Mouse (Mus musculus) kidney, postnatal 4 days (tissue): ENCODE measurements around the gene Cd3eap.
A peak's percentile ranks its signal among the peaks of the same experiment; 100 is the strongest.

Experiments used
- DNase-seq, 2 experiments: peaks; one replicate each; pipeline ENCODE4 v3.0.0; 2021; ENCODE audit warnings: mixed read lengths in 2 of 2

Gene Cd3eap

GRCm38 (mm10) chr7:19331910-19332309 lies 27.4 kb downstream of the Cd3eap start:
- no peak for DNase-seq

GRCm38 (mm10) chr7:19328425-19328824 lies 30.9 kb downstream of the Cd3eap start:
- DNase-seq, result no peak

- no peak for DNase-seq
Observed at GRCm38 (mm10) chr7:19327782-19328181, 31.5 kb downstream of the Cd3eap start.

DNA sequence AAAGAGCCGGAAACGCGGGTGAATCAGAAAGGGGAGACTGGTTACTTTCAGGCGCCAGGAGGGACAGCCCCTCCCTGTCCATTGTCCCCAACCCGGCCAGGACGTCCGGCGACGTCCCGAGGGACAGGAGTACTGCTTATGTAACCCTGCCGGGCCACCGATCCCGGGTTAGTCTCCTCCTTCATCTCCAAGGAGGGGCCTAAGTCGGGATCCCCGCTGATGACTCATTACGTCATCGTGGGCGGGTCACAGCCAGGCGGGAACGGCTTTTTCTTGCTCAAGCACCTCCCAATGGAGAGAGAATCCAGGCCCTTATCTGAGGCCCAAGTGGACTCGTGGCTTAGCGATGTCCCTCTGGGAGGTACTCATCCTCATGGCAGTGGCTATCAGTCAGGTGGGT lies 32.2 kb downstream of the Cd3eap start:
- peak; percentile 88 to 92 for DNase-seq

- peak; percentile 92 to 94 for DNase-seq
Observed at GRCm38 (mm10) chr7:19326359-19326758, 32.9 kb downstream of the Cd3eap start.

DNA sequence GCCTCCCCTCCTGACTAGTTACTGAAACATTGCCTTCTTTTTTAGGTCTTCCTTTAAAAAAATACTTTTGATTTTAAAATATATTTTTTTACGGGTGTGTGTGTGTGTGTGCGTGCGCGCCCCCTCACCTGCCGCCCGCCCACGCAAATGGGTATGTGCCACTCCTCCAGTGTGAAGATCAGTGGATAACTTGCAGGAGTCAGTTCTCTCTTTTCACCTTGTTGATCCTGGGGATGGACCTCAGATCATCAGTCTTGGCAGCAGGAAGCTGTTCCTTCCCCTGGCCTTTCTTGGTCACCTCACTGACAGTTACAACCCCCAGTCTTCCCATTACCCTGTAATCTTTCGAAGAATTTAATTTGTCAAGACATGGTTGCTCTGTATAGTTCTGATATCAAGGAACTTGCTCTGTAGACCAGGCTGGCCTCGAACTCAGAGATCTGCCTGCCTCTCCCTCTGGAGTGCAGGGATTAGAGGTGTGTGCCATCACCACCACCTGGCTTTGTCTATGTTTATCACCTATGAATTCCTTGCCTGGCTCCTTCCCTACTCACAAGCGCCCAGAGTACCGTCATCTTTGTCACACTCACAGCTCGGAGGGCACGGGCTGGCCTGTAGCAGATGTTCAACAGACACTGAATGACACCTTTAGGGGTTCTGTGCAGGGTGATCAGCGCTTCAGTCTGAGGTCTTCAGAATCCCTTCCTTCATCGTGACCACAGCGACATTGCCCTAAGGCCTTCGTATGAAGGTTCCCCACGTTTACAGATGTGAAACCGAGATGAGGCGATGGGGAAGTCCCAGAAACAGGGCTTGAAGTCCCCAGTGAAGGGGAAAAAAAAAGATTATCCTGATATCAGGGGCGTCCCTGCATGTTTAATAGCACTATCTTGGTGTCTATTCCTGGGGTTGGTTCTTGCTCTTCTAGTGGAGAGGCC lies 33.8 kb downstream of the Cd3eap start:
- no peak for DNase-seq

DNA sequence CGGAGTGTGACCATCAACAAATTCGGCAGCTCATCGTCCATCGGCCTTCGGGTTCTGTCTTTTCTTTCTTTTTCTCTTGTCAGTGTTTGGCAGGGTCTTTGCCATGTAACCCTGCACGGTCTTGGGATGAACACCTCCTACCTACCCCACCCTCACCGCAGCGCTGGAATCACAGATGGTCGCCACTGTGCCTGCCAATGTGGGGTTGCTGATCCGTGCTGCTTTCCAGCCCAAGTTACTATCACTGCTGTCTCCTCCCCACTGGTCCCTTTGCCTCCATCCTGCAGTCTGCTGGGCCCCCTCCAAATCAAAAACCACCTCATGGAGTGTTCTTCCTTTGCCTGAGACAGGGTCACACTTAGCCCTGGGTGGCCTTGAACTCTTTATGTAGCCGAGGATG lies 35.1 kb downstream of the Cd3eap start:
- DNase-seq, result no peak

DNA sequence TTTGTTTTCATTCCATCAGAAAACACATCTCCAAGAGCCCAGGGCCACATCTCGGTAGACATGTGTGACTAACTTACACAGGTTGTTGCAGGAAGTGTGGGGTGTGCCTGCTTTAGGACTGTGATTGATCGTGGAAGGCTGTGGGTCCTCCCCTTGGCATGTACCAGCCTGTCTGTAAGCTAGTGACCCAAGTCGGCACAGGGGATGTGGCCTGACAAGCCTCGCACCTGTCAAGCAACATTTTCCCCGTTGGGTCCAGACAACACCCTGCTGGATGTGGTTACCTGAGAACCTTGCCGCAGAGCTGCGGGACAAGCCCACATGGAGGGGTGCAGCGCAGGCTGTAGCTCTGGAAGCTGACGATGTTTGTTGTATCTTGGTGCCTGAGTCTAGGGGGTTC lies 36.8 kb downstream of the Cd3eap start:
- no peak for DNase-seq

DNA sequence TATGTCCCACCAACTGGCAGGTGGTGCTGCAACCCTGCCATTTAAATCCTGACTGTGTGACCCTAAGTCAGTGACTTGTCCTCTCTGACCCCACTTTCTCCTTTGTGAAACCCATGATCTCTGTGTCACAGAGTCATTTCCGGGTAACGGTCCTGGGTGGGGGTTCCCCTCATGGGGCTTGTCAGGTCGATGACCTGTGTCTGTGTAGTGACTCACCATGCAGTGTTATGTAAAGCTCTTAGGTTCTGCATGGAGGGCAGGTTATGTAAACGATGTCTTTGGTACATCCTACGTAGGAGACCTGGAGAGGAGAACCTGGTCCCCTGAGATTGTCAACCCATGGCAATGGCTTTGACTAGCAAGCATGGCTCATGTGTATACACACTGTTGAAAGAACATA lies 37.8 kb downstream of the Cd3eap start:
- DNase-seq, result no peak

DNA sequence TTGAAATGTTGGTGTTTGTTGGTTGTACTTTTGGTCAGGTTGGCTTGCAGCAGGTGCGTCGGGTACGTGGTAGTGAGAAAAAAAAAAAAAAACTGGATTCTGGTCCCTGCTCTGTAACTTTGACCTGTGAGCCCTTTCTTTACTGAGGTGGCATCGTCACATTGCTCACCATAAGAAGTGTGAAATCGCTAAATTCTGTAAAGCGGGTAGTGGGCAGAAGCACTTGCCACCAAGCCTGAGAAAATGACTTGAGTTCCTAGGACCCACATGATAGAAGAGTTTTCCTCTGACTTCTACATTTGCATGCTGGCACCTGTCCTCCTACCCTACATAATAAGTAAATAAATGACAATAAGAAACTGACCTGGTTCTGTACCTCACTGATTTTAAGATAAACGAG lies 38.6 kb downstream of the Cd3eap start:
- DNase-seq, result no peak

GRCm38 (mm10) chr7:19319906-19320305 lies 39.4 kb downstream of the Cd3eap start:
- peak; percentile 97 to 99 for DNase-seq

DNA sequence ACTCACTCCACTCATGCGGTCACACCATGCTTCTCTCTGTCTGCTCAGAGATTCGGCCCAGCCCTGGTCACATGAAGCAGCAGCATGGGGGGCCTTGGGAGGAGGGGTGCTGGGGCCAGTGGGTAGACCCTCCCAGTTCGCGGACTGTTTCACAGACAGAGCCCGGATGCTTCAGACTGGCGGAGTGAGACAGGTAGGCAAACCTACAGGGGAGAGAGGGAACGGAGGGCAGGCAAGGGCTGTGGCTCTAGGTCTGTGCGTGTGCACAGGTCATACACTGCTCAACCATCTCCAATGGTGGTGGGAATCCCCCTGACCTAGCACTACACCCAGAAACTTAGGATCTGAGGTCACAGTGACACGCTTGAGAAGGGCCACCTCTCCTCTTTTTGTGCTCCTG lies 39.8 kb downstream of the Cd3eap start:
- peak in 1 of 2 experiments; percentile 32 for DNase-seq

GRCm38 (mm10) chr7:19318676-19319075 lies 40.6 kb downstream of the Cd3eap start:
- DNase-seq, result no peak

DNA sequence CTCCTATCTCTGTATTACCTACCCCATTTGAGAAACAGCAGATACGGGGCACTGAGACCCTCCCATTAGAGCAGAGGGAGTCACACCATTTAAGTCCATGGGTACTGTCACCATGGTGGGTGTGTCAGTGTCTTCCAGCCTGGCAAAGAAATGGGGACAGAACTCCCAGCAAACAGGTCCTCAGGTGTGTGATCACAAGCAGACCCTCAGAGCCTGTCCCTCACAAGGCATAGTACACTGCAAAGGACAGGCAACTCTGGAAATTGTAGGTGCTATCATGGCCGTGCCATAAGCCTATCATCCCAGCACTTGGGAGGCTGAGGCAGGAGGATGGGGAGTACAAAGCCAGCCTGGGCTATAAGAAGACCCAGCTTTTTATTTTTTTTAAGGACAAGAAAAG lies 41.1 kb downstream of the Cd3eap start:
- no peak for DNase-seq

DNA sequence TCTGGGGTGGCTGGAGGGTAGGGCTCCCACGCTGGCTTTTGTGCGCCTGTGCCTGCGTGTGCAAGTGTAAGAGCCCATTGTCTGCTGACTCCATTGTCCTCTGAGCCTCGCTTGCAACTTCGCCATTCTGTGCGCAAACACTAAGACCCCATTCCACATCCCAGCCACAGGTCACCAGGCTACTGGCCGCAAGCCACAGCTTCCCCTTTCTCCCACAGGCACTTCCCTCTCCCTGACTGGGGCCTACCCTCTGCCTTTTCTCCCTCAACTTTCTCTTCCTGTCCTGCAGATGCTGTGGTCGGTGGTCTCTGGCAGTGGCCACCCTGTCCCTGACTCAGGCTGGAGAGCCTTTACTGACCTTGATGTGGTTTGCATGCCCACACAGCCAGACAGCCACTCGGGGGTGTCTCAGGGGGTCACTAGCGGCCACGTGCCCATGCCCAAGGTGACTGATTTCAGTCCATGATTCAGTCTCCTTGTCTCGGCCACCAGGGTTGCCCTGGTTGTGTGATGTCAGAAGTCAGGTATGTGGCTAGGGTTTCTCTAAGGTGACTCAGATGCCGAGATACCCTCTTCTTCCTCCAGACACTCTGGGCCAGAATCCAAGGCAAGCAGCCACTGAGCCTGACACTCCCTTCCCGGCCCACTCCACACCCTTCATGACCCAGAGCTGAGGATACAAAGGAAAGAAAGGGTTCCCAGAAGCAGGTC lies 42.7 kb downstream of the Cd3eap start:
- no peak for DNase-seq

DNA sequence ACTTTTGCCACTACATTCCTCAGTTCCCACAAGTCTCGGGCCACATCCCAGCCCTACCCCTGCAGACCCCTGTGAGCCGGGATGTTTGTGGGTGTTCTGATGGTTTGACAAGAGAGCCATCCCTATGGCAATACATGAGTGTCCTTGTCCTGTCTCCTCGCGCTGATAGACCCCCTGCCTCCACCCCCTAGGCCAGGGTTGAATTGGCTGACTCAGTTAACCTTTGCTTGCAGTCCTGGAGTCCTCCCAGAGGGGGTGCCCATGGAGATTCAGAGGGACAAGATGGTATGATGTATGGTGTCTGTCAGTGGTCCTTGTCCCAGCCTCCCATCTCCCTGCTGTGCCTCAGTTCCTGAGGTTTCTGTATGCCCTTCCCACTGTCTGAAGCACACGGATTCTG lies 45.2 kb downstream of the Cd3eap start:
- DNase-seq, result no peak

DNA sequence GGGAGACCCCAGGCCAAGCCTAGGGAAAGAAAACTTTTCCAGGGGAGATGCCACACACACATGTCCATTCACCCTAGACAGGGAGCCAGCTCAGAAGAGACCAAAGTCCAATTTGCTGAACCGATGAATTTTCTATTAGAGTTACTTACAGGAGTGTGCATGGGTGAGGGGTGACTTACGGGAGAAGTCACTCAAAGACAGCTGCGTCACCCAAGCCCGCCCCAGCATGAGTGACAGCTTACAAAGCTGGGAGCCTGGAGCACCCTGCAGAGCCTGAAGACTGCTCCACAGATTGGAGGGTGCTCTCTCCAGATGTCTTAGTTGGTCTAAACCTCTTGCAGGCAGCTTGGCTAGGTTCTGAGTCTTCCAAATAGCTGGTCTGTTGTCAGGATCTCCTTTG lies 47.3 kb downstream of the Cd3eap start:
- DNase-seq, result no peak

DNA sequence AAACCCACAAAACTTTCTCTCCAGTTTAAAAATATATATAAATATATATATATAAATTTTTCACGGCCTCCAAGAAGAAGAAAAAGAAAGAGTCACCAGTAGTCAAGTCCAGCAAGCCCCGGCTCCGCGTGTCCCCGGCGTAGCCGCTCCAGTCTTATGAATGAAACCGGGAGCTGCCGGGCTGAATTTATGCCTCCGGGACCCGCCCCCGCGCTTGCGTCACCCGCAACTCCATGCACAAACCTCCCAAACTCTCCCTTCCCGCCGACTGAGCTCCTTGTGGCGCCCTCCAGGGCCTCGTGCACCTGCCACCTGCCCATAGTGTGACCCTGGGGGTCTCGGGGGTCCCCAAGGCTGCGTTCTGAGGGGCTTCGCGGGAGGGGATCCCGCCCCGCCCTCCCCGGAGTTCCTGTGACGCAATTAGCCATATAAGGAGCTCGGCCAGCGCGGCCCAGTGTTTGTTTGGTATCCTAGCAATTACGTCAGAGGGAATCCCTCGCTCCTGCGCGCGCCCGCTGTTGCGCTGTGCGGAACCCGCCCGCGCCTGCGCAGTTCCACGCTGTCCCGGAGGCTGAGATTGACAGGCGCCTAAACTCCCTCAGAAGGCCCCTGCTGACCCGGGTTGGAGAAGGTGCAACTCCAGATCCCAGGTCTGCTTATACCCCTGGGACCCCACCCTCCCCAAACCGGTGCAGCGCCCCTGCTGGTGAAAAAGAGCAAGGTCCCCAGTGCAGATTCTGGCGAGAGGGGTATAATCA lies 49.2 kb downstream of the Cd3eap start, which contains the start of gene Fosb:
Gene Fosb (minus strand): TSS at position 168 of the 758 bp plus-strand sequence.
- DNase-seq, result peak; percentile 97 to 98

- peak in 1 of 2 experiments; percentile 38 for DNase-seq
Observed at GRCm38 (mm10) chr7:19309278-19309883, 49.9 kb downstream of the Cd3eap start.

- peak; percentile 96 to 97 for DNase-seq
Observed at GRCm38 (mm10) chr7:19308454-19309277, 50.6 kb downstream of the Cd3eap start.

GRCm38 (mm10) chr7:19307739-19308453 lies 51.4 kb downstream of the Cd3eap start:
- DNase-seq, result peak; percentile 82 to 89
